Mouse (Mus musculus): ENCODE data around the gene Tanc2.

Tanc2 gene

DNA sequence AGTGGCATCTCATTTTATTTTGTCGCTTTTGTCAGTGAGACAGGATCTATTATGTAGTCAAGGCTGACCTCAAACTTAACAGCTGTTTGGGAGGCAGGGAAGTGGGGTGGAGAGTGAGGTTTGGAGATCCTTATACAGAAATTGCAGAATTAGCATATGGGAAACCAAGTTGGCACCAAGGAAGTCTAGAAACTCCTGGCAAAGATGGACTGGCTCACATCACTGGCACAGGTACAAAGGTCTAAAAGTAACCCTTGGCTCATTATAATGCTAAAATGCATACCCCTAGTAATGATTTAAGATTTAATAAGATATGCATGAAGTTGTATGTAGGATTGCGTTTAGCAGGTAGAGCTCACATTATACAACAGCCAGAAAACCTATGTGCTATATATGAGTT is 58.2 kb downstream of the Tanc2 start:
- DNase-seq (ENCODE audit: low read depth, low spot score) = peak; percentile 24

DNA sequence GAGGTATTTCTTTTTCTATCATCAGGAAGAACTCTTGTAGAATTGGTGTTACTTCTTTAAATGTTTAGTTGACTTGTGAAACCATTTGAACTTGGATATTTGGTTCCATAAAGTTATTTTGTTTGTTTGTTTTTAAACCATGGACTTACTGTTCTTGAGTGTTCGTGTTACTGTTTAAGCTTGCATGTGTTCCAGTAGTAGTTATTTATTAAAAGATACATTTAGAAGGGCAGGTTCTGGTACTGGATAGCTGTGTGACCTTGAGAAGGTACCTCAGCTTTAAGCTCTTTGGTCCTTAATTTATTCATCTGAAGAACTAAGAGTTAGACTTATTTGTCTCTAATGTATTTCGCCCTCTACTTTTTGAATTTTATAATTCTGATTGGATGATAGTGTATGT is 64.8 kb downstream of the Tanc2 start:
- no peak for DNase-seq (ENCODE audit: low read depth, low spot score)

DNA sequence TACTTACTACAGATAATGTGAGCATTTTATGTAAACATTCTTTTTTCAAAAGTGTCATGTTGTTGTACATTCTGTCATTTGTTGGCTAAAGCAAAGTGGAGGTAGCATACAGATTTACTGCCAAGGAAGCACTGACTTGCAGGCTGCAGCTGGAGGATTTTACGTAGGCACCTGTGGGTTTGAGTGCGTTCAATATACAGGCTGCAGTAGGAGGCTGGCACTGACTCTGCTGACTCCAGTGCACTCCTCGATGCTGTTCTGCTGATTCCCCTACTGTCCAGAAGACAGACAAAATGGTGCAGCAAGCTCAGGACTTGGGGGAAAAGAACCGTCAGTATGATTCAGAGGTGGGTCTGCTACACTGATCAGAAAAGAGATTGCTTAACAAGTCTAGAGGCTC is 65.5 kb downstream of the Tanc2 start:
- DNase-seq (ENCODE audit: low read depth, low spot score) = peak; percentile 70

DNA sequence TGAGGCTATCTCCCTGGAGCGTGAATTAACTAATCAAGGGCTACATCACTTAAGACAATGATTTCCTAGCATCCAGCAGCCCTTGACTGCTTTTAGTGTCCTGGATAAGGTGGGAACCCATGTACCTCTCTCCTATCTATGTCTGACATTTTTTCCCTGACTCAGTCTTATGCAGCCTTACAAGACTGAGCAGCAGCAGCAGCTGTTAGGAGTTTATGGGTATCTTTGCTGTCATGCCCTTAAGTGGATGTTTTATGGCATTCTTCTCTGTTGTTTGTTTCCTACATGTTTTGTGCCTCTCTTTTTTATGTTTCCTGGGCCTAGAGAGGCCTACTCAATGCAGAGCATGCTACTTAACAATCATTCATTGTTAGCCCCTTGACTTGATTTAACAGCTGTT is 78.1 kb downstream of the Tanc2 start:
- no peak for DNase-seq (ENCODE audit: low read depth, low spot score)

DNA sequence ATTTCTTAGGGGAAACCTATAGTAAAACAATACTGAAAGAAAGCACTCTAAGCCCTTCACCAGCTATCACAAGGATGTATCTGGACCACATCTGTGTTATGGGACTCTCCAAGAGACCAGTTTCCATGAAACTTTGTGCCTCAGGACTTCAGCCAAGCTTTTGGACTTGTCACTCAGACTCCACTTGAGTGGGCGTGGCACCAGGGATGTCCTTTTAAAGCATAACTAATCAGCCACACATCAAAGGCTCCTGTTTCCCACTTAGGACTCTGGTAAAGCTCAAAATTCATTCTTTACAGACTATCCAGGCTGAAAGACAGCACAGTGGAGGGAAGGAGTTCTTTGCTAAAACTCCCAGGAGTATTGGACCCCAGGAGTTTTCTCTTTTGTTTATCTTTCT is 89.2 kb downstream of the Tanc2 start:
- no peak for DNase-seq (ENCODE audit: low read depth, low spot score)

DNA sequence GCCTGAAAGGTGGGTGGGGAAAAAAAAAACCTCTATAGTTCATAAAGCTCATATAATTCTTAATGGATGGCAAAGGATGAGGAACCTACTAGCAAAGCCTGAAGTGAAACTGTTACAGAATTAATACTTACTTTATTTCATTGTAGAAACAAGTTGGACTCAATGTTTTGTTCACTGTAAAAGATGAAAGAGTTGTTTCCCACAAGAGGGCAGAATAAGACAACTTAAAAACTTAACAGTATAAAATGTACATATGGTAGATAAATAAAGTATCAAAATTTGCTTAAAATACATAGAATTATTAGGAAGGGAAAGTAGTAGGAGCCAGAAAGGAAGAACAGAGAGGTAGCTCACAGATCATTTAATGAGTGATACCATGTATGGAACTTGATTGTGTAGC is 95.0 kb downstream of the Tanc2 start:
- no peak for DNase-seq (ENCODE audit: low read depth, low spot score)

DNA sequence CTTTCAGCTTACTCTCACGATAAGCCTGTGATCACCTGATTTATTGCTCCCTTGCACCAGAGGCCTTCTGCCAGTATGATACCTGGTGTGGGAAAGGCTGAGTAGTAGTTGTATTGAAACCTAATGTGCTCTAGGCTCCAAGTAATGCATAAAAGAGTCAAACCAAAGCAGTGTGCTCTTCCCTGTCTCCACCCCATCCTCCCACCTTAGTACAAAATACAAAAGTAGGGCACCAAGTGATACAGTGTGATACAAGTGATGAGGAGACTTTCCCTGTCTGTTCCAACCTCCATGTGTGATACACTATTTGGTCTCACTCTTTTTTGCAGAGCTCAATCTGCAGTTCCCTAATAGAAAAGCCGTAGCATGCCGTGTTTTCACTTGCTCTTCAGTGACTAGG is 110.7 kb downstream of the Tanc2 start:
- peak; percentile 35 for DNase-seq (ENCODE audit: low read depth, low spot score)

DNA sequence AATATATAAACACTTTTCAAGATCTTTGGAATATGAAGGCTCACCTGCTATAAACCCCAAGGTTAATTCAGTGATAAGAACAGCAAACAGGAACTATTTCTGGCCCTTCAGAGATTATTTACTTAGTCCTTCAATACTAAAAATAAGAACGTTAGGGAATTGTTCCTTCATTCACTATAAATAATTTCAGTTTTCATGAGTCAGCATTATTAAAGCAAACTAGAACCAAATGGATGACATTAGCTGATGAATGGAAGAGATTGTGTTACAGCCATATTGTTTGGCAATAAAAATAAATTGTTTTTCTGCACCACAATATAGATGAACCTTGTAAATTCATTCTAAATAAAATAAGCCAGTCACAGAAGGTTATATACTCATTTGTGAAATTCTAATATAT is 129.9 kb downstream of the Tanc2 start:
- no peak for DNase-seq (ENCODE audit: low read depth, low spot score)

DNA sequence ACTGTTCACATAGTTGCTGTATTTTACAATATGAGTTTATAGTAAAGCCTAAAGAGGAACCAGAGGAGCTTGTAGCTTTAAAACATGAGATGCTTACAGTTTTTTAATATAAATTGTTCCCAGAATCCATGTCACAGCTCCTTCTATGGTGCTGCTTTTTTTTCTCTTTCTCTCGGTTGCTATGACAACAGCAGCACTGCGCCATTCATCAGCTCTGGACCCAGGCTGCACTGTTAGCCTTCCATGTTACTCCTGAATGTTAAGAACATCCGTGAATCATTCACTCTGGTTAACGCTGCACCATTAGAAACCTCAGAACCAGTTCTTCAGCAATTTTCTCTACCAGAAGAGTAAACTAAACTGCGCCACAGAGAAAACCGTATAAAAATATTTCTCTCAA is 141.8 kb downstream of the Tanc2 start:
- DNase-seq (ENCODE audit: low read depth, low spot score) = peak; percentile 90

DNA sequence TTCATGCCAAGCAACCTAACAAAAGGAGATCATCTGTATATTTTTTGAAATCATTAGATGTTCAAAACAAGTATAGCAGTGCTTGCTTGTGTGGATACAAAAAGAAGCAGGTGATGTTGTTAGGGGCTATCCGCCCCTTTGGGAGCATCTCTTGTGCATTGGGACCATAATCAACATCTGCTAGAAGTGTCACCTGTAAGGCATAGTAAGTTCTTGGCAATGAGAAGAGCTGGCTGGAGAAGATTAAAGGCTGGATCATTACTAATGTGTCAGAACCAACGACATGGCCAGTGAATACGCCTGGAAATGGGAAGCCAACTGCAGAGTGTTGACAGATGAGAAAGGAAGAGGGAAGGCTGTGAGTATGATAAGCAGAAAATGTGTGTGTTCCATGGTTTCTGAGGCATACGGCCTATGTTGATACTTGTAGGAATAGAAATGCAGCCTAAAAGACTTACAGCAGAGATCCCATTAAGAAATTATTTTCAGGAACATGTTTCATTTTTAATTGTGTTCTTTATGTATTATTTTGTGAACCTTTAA is 142.3 kb downstream of the Tanc2 start:
- DNase-seq (ENCODE audit: low read depth, low spot score) = peak; percentile 45

DNA sequence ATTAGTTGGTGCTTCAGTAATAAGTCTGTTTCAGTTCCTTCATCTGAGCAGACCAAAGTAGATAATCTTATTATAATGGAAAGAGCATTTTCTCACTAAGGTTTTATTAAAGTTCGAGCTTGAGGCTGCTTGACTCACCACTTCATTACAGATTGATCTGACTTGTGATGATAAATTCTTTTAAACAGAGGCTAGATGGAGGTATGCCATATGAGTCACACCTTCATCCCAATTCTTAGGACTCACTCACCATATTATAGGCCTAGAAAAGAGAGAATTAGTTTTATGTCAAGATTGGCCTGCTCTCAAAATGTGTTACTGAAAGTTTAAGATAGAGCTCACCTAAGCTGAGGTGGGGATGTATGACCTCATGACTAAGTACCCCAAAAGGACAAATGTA is 153.4 kb downstream of the Tanc2 start:
- peak; percentile 33 for DNase-seq (ENCODE audit: low read depth, low spot score)

DNA sequence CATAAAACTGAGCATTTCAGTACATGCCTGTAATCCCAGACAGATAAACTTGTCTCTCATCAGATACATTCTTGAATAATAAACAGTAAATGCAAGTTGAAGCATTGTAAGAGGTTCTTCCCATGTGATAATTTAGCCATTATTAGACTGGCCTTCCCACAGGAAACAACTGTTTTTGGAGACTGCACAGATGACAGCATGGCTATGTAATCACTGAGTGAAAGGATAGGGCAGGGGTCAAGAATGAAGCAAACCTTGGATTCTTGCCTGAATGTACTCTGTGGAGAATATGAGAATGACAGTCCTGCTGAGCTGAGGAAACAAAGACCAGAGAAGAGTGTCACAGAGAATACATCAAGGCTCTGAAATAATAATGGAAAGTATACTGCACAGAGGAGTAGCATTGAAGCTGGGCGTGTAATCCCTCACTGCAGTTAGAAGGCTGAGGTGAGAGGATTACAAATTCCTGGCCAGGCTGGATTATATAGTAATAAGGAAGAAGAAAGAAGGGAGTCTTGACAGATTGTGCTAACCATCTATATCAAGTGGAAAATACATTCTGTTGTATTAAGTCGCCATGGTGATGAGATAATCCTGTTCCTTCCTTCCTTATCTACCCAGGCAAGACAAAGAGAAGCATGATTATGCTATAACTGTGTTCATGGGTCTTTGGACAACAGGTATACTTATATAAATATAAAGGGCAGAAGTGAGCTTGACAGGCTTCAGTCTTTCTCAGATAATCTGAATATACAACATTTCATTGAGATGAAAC is 159.7 kb downstream of the Tanc2 start:
- DNase-seq (ENCODE audit: low read depth, low spot score) = no peak

DNA sequence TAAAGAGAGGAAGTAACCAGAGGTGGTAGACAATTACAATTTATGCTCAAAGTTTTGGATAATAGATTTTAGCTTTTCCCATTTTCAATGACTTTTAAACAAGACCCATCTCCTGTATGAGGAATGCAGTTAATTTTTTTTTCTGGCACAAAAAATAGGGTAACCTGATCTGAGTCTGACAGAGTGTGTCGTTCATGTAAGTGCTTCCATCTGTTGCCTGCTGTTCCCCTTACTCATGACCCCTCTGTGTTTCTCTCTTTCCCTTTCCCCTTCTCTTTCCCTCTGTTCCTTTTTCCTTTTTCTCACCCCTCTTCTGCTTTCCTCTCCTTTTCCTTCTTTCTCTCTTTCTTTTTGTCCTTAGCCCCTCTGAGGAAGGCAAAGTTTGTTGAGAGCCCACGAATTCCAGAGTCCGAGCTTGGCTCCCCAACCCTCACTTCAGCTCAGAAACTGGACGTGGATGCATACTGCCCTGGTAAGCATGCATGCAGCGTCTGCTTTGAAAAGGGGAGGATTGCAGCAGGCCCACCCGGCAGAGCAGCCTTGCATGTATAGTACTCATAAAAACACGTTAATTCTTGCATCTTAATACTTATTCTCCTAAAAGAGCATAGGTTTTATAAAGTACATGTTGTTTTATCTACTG is 168.9 kb downstream of the Tanc2 start:
- DNase-seq (ENCODE audit: low read depth, low spot score) = no peak

DNA sequence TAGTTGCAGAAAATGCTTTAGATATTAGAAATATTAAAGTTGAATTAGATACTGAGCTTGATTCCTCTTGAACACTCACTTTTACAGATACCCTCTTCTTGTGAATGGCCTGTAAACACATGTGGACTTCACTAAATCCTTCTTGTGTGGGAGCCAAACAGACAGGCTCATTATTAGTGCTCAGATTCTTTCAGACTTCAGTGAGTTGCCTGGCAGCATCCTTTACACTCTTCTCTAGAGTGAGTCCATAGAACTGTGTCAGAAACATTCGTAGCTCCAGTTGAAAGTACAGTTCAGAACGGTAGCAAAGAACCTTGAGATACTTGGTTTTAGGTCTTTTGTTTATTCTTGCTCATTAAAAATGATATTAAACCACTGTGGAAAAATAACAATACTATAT is 169.6 kb downstream of the Tanc2 start:
- no peak for DNase-seq (ENCODE audit: low read depth, low spot score)

DNA sequence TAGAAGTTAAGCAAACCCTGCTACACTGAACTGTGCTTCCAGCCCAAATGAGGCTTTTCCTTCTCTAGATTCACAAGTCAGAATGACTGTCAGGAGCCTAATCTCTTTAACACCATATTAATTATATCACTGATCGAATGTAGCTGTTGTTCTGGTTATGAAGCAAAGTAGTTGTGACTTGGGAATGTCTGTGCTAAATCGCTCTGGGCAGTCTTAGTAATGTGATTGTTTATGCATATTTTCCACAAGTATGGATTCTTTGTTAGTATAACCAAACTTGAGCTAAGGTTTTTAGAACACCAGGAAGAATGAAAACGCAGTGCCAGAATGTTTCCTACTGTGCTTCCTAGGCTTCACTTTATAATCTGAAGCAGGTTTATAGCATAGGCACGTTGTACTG is 170.6 kb downstream of the Tanc2 start:
- no peak for DNase-seq (ENCODE audit: low read depth, low spot score)

DNA sequence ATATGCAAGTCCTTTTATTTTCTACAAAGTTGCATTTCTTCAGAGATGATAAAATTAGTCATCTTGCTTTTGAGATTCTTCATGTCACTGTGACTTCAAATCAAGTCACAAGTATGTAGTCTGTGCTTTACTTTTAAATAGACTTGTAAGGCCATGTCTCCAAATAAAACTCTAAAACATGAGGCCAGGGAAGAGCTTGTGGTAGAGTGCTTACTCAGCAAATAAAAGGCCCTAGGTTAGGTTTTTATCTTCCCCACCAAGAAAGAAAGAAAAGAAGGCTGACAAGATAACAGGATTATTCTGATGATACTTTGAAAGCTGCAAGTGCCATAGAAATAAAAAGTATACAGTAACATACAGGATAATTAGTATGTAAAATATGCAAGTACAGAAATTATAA is 188.0 kb downstream of the Tanc2 start:
- no peak for DNase-seq (ENCODE audit: low read depth, low spot score)

DNA sequence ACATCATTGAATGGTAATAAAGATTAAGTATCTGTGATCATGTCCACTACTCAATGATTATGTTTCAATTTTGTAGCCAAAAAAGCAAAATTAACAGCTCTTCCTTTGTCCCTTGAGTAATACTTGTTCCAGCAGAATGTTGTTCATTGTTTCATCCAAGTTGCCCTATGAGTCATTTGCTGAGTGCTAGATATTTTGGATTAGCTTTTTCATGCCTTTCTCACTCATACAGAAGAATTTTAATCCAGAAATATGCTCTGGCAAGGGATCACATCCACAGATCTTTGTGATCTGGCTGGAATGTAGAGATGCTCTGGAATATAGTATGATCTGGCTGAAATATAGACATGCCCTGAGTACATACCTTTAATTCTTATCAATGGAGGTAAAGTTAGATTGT is 202.7 kb downstream of the Tanc2 start:
- DNase-seq (ENCODE audit: low read depth, low spot score) = no peak

DNA sequence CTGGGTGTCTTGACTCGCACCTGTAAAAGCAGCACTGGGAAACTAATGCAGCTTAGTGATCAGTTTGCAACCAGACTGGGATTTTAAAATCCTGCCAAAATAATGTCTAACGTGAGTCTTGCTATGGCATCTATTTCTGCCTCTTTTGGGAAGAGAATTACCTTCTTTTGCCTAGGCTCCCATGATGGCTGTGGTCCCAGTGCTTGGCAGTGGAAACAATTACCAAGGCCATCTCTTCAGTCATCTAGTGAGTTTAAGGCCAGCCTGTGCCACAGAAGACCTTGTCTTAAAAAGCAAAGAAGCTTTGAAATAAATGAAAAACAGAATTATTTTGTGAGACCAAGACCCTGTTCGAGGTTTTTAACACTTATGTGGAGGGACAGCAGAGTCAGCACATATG is 213.9 kb downstream of the Tanc2 start:
- no peak for DNase-seq (ENCODE audit: low read depth, low spot score)

DNA sequence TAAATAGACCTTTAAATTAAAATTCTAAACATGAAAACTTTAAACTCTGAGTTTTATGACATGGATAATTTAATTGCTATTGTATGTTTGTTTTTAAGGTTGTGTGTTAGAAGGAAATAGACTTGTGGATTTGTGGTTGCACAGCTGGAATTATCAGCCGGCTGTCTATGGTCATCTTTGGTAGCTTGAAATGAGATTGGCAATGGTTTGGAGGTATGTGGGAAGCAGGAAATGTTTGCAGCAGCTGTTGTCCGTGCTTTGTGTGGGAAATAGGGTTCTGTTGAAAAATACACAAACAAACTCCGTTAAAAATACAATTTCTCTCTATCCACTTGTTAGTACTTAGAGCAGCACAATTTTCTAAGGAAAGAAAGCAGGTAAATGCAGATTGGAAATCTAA is 215.0 kb downstream of the Tanc2 start:
- no peak for DNase-seq (ENCODE audit: low read depth, low spot score)

DNA sequence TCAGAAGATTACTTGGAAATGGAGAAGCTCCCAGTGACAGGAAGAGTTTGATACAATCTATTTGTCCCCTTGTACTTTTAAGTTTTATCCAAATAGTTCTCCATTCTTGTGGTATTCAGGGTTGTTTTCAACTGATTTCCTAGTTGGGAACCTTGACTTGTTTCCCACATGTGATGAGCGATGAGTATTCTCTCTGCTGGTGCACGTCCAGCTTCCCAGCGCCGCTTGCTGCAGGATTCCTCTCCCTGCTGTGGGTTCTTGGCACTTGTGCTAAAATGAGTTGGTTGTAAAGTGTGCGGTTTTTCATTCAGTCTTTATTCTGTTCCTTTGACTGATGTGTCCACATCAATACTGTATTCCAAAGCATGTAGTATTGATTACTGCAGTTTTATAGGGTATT is 217.3 kb downstream of the Tanc2 start:
- DNase-seq (ENCODE audit: low read depth, low spot score) = peak; percentile 51

DNA sequence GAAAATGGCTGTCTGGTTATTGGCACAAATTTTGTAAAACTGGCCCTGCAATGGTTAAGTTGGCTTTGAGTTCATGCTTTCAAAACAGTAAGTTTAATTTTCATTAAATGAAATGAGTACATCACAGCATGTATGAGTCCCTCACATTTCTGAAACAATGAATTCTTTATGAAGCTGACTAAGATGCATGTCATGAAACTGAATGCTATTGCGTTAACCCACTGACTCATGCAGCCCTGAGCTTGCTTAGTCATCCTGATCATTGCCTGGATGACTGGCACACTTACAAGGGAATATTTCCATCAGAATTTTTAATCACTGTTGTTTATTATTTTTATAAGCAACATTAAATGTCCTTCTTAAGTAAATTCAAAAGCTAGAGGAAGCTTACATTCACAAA is 233.5 kb downstream of the Tanc2 start:
- DNase-seq (ENCODE audit: low read depth, low spot score) = peak; percentile 77

DNA sequence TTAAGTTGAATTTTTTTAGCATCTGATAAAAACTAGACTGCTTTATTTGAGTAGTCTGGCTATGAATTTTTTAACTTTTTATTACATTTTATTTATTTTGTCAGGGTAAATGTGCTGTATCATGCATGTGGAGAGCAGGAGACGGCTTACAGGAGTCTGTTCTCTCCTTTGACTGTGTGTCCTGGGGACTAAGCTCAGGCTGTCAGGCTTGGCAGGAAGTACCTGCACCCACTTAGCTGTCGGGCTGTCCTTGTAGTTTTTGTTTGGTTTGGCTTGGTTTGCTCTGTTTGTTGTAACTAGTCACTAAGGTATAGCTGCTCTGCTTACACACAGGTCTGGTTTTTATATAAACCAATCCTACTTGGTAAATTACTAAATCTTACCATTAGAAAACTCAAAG is 234.0 kb downstream of the Tanc2 start:
- DNase-seq (ENCODE audit: low read depth, low spot score) = no peak

DNA sequence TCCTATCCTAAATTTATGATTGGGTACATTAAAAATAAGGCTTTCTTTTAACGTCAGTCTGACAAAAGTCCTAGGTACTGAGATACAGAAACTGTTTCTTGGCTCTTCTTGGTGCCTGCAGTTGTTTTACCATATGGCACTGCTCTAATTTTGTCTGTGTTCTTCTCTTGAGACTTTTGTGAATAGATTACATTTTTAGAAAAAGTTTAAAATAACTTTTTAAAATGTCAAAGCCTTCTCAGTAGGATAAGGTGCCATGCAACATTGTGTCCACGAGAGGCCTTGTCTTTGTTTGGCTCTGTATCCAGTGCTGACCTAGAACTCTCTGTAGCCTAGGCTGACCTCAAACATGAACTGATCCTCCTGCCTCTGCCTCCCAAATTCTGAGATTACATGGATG is 238.4 kb downstream of the Tanc2 start:
- peak; percentile 88 for DNase-seq (ENCODE audit: low read depth, low spot score)
